10 mouse cellular contexts compared by ENCODE assay signal in the genomic region with DNA sequence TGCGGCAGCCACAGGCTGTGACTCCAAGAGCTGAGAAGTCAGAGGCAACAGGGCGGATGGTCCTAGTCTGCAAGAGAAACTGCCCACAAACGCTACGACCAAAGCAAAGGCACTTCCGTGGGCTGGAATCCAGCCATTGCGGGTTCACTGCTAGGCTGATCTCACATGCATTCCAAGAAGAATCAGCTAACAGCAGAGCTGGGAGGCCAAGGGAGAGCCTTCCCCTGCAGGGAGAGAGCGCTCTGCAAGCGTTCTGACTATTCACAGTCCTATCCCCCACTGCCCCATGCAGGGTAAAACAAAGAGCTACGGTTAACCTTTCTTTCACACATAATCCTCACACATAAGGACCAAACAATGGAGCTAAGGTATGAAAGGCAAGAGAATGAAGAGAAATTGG. TPM values are rescaled to one million over a fixed set of nuclear protein-coding genes. Genes with fewer than 3 reads are reported as not detected.
DNase-seq lines count a peak whose midpoint lies in the region; ATAC-seq and TF ChIP-seq lines count a peak whose summit lies in the region.
"Had no signal": no experiment of that assay in that cellular context is flagged by ENCODE, and none has a peak within 500 bp of the region (broad histone marks: within the 10 kb centered on the region; RNA-seq: fewer than 3 reads in every experiment).

No protein-coding gene starts in this region.

- no peaks in the 10 kb centered on the region; the same call in 1 of the 2 replicates for H3K9me3 ChIP-seq in kidney, embryonic 16.5 days (ENCODE audit: low read length)
- no peaks in the 10 kb centered on the region for H3K9me3 ChIP-seq in embryonic facial prominence, embryonic 14.5 days (ENCODE audit: control insufficient read depth, low read length)
- no peaks in the 10 kb centered on the region for H3K9me3 ChIP-seq in intestine, embryonic 15.5 days
- H3K9me3 ChIP-seq: G1E had no signal

- ATAC-seq in kidney, embryonic 16.5 days (ENCODE audit: low FRiP score, low TSS enrichment): no peak
- ATAC-seq in embryonic facial prominence, embryonic 14.5 days (ENCODE audit: low read depth): peak; percentile 54
- ATAC-seq in intestine, embryonic 15.5 days: no peak

- no peaks in the 10 kb centered on the region for H3K27me3 ChIP-seq in kidney, embryonic 16.5 days (ENCODE audit: insufficient read depth, low read length)
- H3K27me3 ChIP-seq in embryonic facial prominence, embryonic 14.5 days (replicated peaks; ENCODE audit: control insufficient read depth, insufficient read depth, low read length): no peaks in the 10 kb centered on the region
- no peaks in the 10 kb centered on the region for H3K27me3 ChIP-seq in intestine, embryonic 15.5 days (replicated peaks)
- no peaks in the 10 kb centered on the region for H3K27me3 ChIP-seq in myocyte (ENCODE audit: control insufficient read depth, insufficient read depth, insufficient read length)

- peak; percentile 21 for DNase-seq in kidney, adult 18-20 months
- DNase-seq in embryonic facial prominence, embryonic 14.5 days (ENCODE audit: low spot score): peak; percentile 87
- no peak for DNase-seq in frontal cortex, postnatal 10 days (ENCODE audit: low spot score in 2 of 2)
- DNase-seq in cerebellum, postnatal 14 days: no peak
- no peak for DNase-seq in spleen, postnatal 4 days (ENCODE audit: low spot score in 2 of 2)

- H3K4me1 ChIP-seq in kidney, embryonic 16.5 days (ENCODE audit: insufficient read depth, low read length): peaks cover 16% of the 10 kb centered on the region; the same call in 1 of the 2 replicates
- H3K4me1 ChIP-seq in embryonic facial prominence, embryonic 14.5 days (ENCODE audit: control insufficient read depth, insufficient read depth, low read length): peaks cover 23% of the 10 kb centered on the region
- H3K4me1 ChIP-seq in intestine, embryonic 15.5 days (replicated peaks): peaks cover 31% of the 10 kb centered on the region

- no peak overlapping the region for H3K4me2 ChIP-seq in kidney, embryonic 16.5 days (replicated peaks; ENCODE audit: low read depth, low read length)
- no peak overlapping the region for H3K4me2 ChIP-seq in embryonic facial prominence, embryonic 14.5 days (ENCODE audit: low read depth, low read length)
- H3K4me2 ChIP-seq in intestine, embryonic 15.5 days (replicated peaks): no peak overlapping the region
- peak overlapping the region; percentile 33 for H3K4me2 ChIP-seq in myocyte (ENCODE audit: low read depth)
- H3K4me2 ChIP-seq: liver, embryonic 11.5 days had no signal

- H3K9ac ChIP-seq in kidney, embryonic 16.5 days (replicated peaks; ENCODE audit: low read length): no peak overlapping the region
- H3K9ac ChIP-seq in embryonic facial prominence, embryonic 14.5 days (ENCODE audit: low read depth, low read length): 0 out of 2 replicates have a peak overlapping the region, but pooled peaks have one; percentile 2
- no peak overlapping the region for H3K9ac ChIP-seq in intestine, embryonic 15.5 days

- H3K27ac ChIP-seq in kidney, embryonic 16.5 days (ENCODE audit: low read length): no peak overlapping the region
- peak overlapping the region; percentile 65 for H3K27ac ChIP-seq in embryonic facial prominence, embryonic 14.5 days (replicated peaks; ENCODE audit: low read depth, low read length)
- peak overlapping the region; percentile 42; the same call in 1 of the 2 replicates for H3K27ac ChIP-seq in intestine, embryonic 15.5 days

- H3K36me3 ChIP-seq in kidney, embryonic 16.5 days (ENCODE audit: insufficient read depth, low read length): peaks cover 79% of the 10 kb centered on the region
- peaks cover 62% of the 10 kb centered on the region for H3K36me3 ChIP-seq in embryonic facial prominence, embryonic 14.5 days (ENCODE audit: control insufficient read depth, insufficient read depth, low read length)
- H3K36me3 ChIP-seq in intestine, embryonic 15.5 days: peaks cover 30% of the 10 kb centered on the region
- H3K36me3 ChIP-seq in myocyte (ENCODE audit: control insufficient read depth, insufficient read depth): peaks cover 34% of the 10 kb centered on the region

- TF ChIP-seq POLR2A in myocyte (IDR thresholded peaks at IDR 0.05; ENCODE audit: insufficient read length, low read depth): no peak

- H3ac ChIP-seq in myocyte (ENCODE audit: control insufficient read depth, insufficient read length): no peak overlapping the region

- no peak overlapping the region for H3K4me3 ChIP-seq in kidney, embryonic 16.5 days (ENCODE audit: low read length)
- H3K4me3 ChIP-seq in embryonic facial prominence, embryonic 14.5 days (ENCODE audit: low read depth, low read length): no peak overlapping the region
- H3K4me3 ChIP-seq in intestine, embryonic 15.5 days (replicated peaks): no peak overlapping the region
- no peak overlapping the region for H3K4me3 ChIP-seq in myocyte

- no peaks in the 10 kb centered on the region for H3K79me2 ChIP-seq in myocyte (ENCODE audit: control insufficient read depth, insufficient read depth)

- WGBS in kidney, embryonic 16.5 days: 51% methylated on average over 9 of the region's 9 CpGs
- WGBS in embryonic facial prominence, embryonic 14.5 days: 19% methylated on average over 9 of the region's 9 CpGs
- WGBS in intestine, embryonic 15.5 days: 39% methylated on average over 9 of the region's 9 CpGs

TF ChIP-seq in myocyte, 11 proteins besides CTCF, POLR2A, EP300 and RAD21:
- TF ChIP-seq MYOD1 (IDR thresholded peaks at IDR 0.05; ENCODE audit: control insufficient read depth in 1 of 3, insufficient read length in 2 of 3, low read depth in 2 of 3) (no peak), POLR2AphosphoS2 (IDR thresholded peaks at IDR 0.05; ENCODE audit: insufficient read length, low read depth) (peak; percentile 36)

RNA-seq across cellular contexts. Expression of gene Crtc3, which starts 56.6 kb away (rescaled TPM):
- polyA plus RNA-seq in kidney, embryonic 16.5 days (2015; fragmentation: Nextera tagmentation; extraction: Ambion mirVana): 18.5 and 22.2 TPM in 2 replicates
- 21.6 and 22.9 TPM in 2 replicates for polyA plus RNA-seq in embryonic facial prominence, embryonic 14.5 days (2014; fragmentation: Nextera tagmentation; extraction: Ambion mirVana)
- polyA plus RNA-seq in intestine, embryonic 15.5 days (2015; fragmentation: Nextera tagmentation; extraction: Ambion mirVana): 15.5 and 15.8 TPM in 2 replicates
- 6.4 TPM for polyA plus RNA-seq in myocyte (2012; fragmentation: generic; extraction: Trizol)

Comparison
In these comparisons a context has a peak if more than half of its experiments do, and no peak if none do; other contexts are left out.
1. DNase-seq: peak in kidney, adult 18-20 months (single experiment) and embryonic facial prominence, embryonic 14.5 days (single experiment); none in frontal cortex, postnatal 10 days (0 of 2), cerebellum, postnatal 14 days (0 of 2) and spleen, postnatal 4 days (0 of 2).